Mouse (Mus musculus) erythroblast, embryonic 14.5 days (primary cell): ENCODE data around the gene Chrna9. TPM values are rescaled to one million over a fixed set of nuclear protein-coding genes. Genes with fewer than 3 reads are reported as not detected.
"Not testable (repeated sequence)": the region's sequence is repeated elsewhere in the genome, so short reads cannot be mapped to it uniquely, and the experiment has no call there.

ENCODE experiments used
- H3K27me3 ChIP-seq: 2 replicates; pipeline ENCODE4 v1.6.1; 2012; ENCODE audit warnings: inconsistent platforms; ENCODE audit not compliant: control insufficient read depth
- H3K36me3 ChIP-seq: 2 replicates; pipeline ENCODE4 v1.6.1; 2012; ENCODE audit warnings: mild to moderate bottlenecking, inconsistent platforms; ENCODE audit not compliant: control insufficient read depth
- H3K4me1 ChIP-seq: 2 replicates; pipeline ENCODE4 v1.6.1; 2012; ENCODE audit warnings: inconsistent platforms; ENCODE audit not compliant: control insufficient read depth
- H3K4me3 ChIP-seq: replicated peaks from 2 replicates; pipeline ENCODE3; 2012; ENCODE audit warnings: moderate library complexity, mild to moderate bottlenecking, inconsistent platforms
- H3K9me3 ChIP-seq: 2 replicates; pipeline ENCODE4 v1.6.1; 2012; ENCODE audit warnings: low read length, inconsistent platforms, mixed read lengths; ENCODE audit not compliant: control insufficient read depth
- GATA1 ChIP-seq: IDR thresholded peaks from 2 replicates; pipeline ENCODE4 v1.6.1; 2012; ENCODE audit warnings: low read length, inconsistent platforms, mixed read lengths
- TAL1 ChIP-seq: IDR thresholded peaks from 3 replicates; pipeline ENCODE4 v1.6.1; 2012; ENCODE audit warnings: low read length, inconsistent platforms, mixed read lengths
- polyA plus RNA-seq: library from polyadenylated mRNA; stranded (reverse); fragments of >175 nt; gene quantifications from 2 replicates; pipeline ENCODE4 v1.2.3, GENCODE M21; 2012

Chrna9 gene
- polyA plus RNA-seq, 1 experiment: not detected

DNA sequence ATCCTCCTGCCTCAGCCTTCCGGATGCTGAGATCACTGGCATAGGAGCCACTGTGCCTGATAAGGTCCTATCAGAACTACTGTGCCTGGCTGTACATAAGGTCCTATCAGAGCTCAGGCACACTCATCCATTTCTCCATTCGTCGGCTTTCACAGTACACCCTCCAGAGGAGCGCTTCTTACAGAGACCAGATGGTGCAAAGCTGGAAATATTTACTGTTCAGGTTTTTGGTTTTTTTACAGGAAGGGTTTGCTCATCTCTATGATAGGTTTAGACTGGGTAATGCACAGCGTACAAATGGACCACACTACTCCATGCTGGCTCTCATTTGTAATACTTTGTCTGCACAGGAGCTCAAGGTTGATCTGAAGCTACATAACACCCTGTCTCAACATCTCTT, 28.6 kb downstream of the Chrna9 start:
- Histone ChIP-seq H3K9me3 (no peaks in the 10 kb centered on the region), H3K27me3 (peaks cover 3% of the 10 kb centered on the region; the same call in 1 of the 2 replicates), H3K4me3 (no peak overlapping the region), H3K36me3 (no peaks in the 10 kb centered on the region), H3K4me1 (peaks cover 2% of the 10 kb centered on the region; the same call in 1 of the 2 replicates)
- TF ChIP-seq TAL1: no peak
- no peak for TF ChIP-seq GATA1

DNA sequence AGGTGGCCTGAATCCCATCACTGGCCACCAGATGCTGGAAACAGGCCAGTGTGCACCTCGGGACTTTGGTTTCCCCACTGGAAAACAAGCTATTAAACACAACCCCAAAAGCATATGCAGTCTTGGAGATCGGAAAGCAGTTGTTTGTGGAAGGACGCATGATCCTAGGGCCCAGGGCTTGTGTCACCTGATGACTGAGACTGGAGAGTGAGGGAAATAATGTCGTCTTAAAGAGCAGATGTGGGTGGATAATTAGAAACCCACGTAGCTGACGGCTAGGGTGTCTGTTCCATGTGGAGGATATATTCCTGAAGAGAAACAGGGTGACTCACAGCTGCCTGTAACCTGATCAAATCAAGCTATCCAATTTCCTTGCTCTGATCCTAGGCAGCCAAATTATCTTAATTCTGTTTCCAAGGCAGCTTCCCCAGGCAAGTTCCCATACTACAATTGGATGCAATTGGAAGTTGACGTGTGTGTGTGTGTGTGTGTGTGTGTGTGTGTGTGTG, 31.1 kb downstream of the Chrna9 start:
- Histone ChIP-seq H3K4me3 (no peak overlapping the region), H3K27me3 (peaks cover 3% of the 10 kb centered on the region; the same call in 1 of the 2 replicates), H3K4me1 (no peaks in the 10 kb centered on the region), H3K9me3 (no peaks in the 10 kb centered on the region), H3K36me3 (no peaks in the 10 kb centered on the region)
- TF ChIP-seq GATA1 (no peak), TAL1 (no peak)

DNA sequence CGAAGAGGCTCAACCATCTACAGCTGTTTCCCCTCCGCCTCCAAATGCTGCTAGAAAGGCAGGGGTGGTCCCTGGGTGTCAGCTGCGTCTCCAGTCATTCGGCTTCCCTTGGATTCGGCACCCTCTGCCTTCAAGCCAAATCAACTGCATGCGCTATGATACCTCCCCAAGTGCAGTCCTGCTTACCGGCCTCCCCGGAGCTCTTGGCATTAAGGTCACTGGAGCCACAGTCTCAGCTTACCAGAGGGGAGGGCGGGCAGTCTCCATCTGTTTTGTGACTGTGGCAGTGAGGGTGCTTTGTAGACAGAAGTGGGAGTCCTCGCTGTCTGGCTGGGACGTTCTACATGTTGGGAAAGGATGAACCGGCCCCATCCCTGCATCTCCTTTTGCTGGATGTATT, 32.4 kb downstream of the Chrna9 start:
- Histone ChIP-seq H3K36me3 (no peaks in the 10 kb centered on the region), H3K4me3 (no peak overlapping the region), H3K9me3 (no peaks in the 10 kb centered on the region), H3K27me3 (peaks cover 3% of the 10 kb centered on the region; the same call in 1 of the 2 replicates), H3K4me1 (no peaks in the 10 kb centered on the region)
- no peak for TF ChIP-seq GATA1
- no peak for TF ChIP-seq TAL1

DNA sequence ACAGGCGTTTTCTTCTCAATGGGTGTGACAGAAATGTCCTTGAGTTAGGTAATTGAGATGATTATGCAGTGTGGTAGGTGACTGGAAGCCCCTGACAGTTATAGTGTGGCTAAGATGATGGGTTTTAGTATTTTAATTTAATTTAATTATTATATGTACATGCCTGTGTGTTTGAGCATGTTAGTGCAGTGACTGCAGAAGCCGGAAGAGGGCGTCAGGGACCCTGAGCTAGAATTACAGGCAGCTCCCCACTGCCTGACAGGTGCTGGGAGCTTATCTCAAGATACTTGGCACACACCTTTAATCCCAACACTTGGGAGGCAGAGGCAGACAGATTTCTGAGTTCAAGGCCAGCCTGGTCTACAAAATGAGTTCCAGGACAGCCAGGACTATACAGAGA, 33.3 kb downstream of the Chrna9 start:
- H3K4me1 ChIP-seq: no peaks in the 10 kb centered on the region
- H3K4me3 ChIP-seq: no peak overlapping the region
- no peaks in the 10 kb centered on the region for H3K9me3 ChIP-seq
- peaks cover 3% of the 10 kb centered on the region; the same call in 1 of the 2 replicates for H3K27me3 ChIP-seq
- no peak for TF ChIP-seq GATA1
- H3K36me3 ChIP-seq: no peaks in the 10 kb centered on the region

DNA sequence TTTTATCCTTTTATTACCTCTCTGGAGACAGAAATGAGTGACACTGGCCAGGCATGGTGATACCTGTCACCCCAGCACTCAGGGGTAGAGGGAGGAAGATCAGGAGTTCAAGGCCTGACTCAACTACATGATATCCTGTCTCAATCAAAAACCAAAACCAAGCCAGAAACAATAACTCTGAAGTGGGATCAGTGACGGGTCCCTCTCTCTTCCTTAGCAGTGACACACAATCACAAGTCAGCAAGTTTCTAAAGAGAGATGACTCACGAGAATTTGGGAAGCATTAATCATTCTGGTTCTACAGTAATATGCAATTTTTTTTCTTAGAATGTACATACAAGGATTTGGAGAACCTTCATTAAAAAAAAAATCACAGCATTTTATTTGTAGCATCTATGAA, 38.5 kb downstream of the Chrna9 start:
- TF ChIP-seq GATA1 (no peak), TAL1 (no peak)
- H3K9me3 ChIP-seq: no peaks in the 10 kb centered on the region

DNA sequence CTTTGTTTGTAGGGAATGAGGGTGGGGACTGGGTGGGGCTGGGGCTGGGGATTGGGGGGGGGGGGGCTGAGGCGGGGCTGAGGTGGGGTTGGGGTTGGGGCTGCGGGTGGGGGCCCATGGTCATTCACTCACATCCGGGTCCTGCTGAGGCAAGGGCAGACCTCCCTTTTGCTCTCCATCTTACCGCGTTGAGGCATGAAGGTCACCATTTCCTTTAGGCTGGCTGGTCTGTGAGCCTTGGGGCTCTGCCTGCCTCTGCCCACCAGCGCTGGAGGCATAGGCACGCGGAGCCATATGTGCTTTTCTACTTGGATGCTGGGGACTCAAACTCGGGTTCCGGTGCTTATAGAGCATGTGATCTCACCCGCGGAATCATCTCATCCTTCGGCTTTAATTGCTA, 41.0 kb downstream of the Chrna9 start:
- H3K4me1 ChIP-seq: no peaks in the 10 kb centered on the region
- no peak overlapping the region for H3K4me3 ChIP-seq
- TF ChIP-seq GATA1 (no peak), TAL1 (no peak)

More for the DNA sequence above, 38.5 kb downstream of the Chrna9 start:
- Histone ChIP-seq H3K36me3 (no peaks in the 10 kb centered on the region), H3K4me3 (no peak overlapping the region), H3K4me1 (no peaks in the 10 kb centered on the region), H3K27me3 (no peaks in the 10 kb centered on the region)

DNA sequence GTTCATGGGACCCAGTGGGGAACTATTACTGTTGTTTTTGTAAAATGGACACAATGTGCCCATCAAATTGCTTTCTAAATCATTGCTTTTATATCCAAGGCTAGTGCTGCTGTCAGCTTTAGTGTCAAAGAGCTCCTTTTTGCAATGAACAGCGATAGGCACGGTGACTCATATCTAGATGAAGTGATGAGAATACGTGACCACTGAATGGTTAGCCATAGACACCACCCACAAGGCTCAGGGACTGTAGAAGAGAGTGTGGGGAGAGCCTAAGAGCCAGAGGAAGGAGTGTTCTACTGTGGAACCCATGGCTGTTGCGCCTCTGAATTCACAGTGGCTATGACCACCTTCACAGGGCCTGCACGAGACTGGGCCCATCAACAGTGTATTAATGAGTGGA, 51.7 kb downstream of the Chrna9 start:
- H3K4me1 ChIP-seq: peaks cover 3% of the 10 kb centered on the region; the same call in 1 of the 2 replicates
- H3K9me3 ChIP-seq: no peaks in the 10 kb centered on the region
- H3K36me3 ChIP-seq: no peaks in the 10 kb centered on the region
- H3K4me3 ChIP-seq: no peak overlapping the region
- no peaks in the 10 kb centered on the region for H3K27me3 ChIP-seq
- no peak for TF ChIP-seq TAL1
- no peak for TF ChIP-seq GATA1

More for the DNA sequence above, 41.0 kb downstream of the Chrna9 start:
- H3K36me3 ChIP-seq: no peaks in the 10 kb centered on the region
- no peaks in the 10 kb centered on the region for H3K27me3 ChIP-seq
- no peaks in the 10 kb centered on the region for H3K9me3 ChIP-seq

DNA sequence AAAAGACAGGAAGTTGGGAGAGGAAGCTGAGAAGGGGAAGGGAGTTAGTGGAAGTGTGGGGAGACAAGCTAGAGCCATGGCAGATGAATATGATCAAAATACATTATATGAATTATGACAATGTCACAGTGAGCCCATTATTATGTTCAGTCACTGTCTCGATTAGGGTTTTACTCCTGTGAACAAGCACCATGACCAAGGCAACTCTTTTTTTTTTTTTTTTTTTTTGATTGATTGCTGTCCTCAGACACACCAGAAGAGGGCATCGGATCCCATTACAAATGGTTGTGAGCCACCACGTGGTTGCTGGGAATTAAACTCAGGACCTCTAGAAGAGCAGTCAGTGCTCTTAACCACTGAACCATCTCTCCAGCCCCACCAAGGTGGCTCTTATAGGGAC, 52.3 kb downstream of the Chrna9 start:
- H3K4me1 ChIP-seq, H3K4me3 ChIP-seq, H3K36me3 ChIP-seq, H3K27me3 ChIP-seq, H3K9me3 ChIP-seq: not testable (repeated sequence)

DNA sequence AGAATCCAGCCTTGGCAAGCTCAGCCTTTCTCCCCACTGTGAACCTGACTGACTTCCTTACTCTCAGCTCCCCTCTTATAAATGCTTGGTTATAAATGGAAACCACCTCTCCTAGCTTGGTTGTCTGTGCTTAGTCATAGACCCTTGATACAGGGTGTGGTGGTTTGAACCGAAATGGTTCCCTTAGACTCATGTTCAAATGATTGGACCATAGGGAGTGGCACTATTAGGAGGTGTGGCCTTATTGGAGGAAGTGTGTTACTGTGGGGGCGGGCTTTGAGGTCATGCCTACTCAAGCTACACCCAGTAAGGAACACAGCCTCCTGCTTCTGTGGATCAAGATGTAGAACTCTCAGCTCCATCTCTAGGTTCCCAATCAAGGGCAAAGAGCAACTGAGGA, 56.5 kb downstream of the Chrna9 start:
- H3K27me3 ChIP-seq: no peaks in the 10 kb centered on the region
- H3K36me3 ChIP-seq: no peaks in the 10 kb centered on the region
- H3K4me1 ChIP-seq: peaks cover 3% of the 10 kb centered on the region; the same call in 1 of the 2 replicates
- no peak overlapping the region for H3K4me3 ChIP-seq
- no peak for TF ChIP-seq TAL1
- H3K9me3 ChIP-seq: no peaks in the 10 kb centered on the region

DNA sequence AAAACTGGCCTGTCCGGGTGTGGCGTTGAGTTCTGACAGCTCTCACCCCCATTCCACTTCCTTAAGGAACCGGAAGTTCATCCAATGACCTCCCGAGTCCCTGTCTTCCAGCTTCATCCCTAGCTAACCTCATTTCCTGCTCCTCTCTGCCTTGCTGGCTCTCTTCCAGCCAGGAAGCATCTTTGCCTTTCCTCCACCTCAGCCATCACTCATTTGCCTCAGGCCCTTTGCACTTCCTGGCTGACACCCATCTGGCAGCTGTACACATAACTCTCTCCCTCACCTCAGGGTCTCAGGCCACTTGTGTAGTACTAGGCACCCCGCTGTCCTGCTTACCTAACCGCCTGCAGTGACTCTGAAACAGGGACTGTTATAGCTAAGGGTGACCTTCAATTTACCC, 59.9 kb downstream of the Chrna9 start:
- peaks cover 3% of the 10 kb centered on the region; the same call in 1 of the 2 replicates for H3K4me1 ChIP-seq
- TF ChIP-seq GATA1 (no peak), TAL1 (no peak)
- no peaks in the 10 kb centered on the region for H3K9me3 ChIP-seq
- no peaks in the 10 kb centered on the region for H3K27me3 ChIP-seq
- H3K4me3 ChIP-seq: no peak overlapping the region
- no peaks in the 10 kb centered on the region for H3K36me3 ChIP-seq
